Mouse (Mus musculus) layer of hippocampus, adult 18-20 months (tissue): Measurements from ENCODE around the gene C1ql2. TPM values are rescaled to one million over a fixed set of nuclear protein-coding genes. Genes with fewer than 3 reads are reported as not detected.
A peak's percentile ranks its signal among the peaks of the same experiment; 100 is the strongest.

Source experiments
- DNase-seq, 2 experiments: peaks; one replicate each; pipeline ENCODE4 v3.0.0; 2022; ENCODE audit warnings: low spot score in 2 of 2
- long read RNA-seq: library from polyadenylated mRNA; stranded (forward); transcript quantifications from one replicate; pipeline ENCODE4 v2.0.0, GENCODE M21; 2021
- total RNA-seq, 2 experiments: library from RNA; stranded (reverse); gene quantifications; 2 replicates each; pipeline ENCODE4 v1.2.3; 2021

The C1ql2 gene
- 10 to 100 TPM; 84.8 to 98.6 TPM for total RNA-seq
- long read RNA-seq, transcript C1ql2-201 (2 exons, 2,000 nt) = major isoform, 173 of 177 reads
- long read RNA-seq, partial matches to known transcripts = 0 of 177 reads
- long read RNA-seq, other reads (novel, unspliced or antisense) = 4 of 177 reads

DNA sequence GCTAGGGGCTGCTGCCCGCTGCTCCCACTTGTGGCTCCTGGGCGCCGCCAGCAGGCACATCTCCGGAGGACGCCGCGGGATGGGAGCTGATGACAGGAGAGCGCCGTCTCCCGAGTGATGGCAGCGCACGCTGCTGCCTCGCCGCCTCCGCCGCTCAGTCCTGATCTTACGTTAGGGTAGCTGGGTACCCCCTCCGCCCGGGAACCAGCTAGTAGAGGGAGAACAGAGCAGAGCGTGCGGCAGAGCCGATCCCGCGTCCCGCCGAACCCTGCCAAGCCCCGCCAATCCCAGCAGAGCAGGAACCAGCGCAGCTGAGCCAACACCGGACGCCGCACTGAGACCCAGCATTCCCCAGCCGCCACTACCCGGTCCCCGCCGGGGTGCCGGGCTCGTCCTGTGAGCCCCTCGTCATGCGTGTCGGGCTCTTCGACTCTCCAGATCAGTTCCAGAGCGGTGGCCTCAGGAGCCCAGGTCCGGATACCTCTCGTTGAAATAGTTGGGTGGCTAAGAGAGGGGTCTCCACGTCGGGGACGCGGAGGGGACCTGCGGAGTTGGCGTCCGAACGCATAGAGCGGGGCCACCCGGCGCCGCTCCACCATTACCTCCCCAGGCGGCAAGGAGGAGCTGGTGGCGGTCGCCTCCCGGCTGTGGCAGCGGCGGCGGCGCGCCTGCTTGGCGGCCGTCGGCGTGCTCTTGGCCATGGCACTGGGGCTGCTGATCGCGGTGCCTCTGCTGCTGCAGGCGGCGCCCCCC, at the start of gene C1ql2:
Gene C1ql2, plus strand, starts transcription at position 164 of the 753 bp plus-strand sequence.
- peak; percentile 77 to 80 for DNase-seq

DNA sequence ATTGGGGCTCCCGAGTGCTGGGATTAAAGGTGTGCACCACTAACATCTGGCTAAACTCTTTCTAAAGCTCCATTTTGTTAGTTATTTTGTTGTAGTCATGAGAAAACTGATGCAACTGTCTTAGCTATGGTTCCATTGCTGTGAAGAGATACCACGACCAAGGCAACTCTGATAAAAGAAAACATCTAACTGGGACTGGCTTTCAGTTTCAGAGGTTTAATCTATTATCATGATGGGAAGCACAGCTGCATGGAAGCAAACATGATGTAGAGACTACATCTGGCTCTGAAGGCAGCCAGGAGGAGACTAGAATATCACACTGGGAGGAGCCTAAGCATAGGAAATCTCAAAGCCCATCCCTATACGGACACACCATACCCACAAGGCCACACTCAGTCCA, 48.7 kb upstream of the C1ql2 start:
- DNase-seq = no peak

DNA sequence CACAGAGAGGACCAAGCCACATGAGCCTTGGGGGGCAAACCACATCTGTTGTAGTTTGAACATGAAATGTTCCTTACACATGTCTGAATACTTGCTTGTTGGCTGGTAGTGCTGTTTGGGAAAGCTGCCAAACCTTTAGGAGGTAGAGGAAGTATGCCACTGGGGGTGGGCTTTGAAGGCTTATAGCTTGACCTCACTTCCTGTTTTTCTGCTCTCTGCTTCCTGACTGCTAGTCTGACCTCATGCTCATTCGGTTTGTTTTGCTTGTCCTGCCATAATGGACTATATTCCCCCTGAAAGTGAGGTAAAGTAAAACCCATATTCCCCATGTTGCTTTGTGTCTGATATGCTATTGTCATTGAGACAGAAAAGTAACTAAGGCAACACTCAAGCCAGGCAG, 46.6 kb upstream of the C1ql2 start:
- DNase-seq = no peak

GRCm38 (mm10) chr1:120296936-120297335, 43.4 kb upstream of the C1ql2 start:
- DNase-seq = no peak

DNA sequence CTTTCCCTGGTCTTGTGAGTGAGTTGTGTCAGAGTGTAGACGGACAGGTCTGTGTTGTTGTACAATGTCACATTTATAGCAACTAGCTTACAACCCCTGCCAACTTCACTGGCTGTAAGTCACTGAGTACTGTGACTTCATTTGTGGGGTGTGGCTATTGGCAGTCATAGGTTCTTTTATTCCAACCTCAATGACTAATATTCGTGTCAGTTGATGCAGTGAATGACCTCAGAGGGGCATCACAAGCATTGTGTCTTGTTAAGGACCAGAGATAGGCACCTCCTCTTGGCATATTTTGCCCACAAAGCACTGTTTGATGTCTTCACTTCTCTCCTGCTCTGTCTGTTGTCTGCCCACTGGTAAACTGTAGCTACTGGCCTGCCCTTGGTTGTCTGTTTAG, 34.6 kb upstream of the C1ql2 start:
- no peak for DNase-seq

GRCm38 (mm10) chr1:120321270-120322021, 18.9 kb upstream of the C1ql2 start:
- DNase-seq = peak in 1 of 2 experiments; percentile 37

DNA sequence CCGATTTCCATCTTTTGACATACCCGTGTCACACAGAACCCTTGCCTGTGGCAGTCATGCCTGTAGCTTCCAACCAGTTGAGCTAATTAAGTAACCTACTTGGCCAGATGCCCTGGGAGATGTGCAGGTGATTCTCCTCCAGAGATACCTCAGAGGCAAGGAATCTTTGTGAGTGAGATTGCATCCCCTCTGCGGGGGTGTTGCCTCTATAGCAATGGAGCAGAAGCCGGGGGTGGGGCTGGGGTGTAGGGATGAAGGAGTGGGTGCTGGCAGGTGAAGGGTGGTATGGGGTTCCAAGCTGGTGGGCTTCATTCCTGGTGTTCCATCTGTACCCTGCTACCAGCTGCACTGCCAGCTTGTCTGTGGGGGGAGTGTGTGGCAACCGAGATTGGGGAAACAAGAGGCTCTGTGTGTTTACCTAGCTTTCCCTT, 17.2 kb upstream of the C1ql2 start:
- DNase-seq = peak; percentile 40 to 54

DNA sequence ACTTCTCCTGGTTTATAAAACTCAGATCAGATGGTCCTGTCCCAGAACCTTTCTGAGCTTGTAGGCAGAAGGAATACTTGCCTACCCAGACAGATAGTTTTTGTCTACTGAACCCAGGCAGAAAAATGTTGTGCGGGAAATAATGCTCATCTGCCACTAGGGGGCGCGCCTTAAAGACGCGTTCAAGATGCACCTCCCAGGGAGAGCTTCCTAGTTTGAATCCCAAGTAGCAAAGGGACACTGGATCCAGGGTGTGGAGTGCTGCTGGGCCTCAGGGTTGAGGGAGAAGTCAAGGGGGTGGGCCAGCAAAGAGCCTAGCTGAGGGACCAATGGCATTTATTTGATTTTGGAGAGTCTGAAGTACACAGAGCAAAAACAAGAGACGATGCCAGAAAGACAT, 12.7 kb upstream of the C1ql2 start:
- DNase-seq = peak; percentile 32 to 70

DNA sequence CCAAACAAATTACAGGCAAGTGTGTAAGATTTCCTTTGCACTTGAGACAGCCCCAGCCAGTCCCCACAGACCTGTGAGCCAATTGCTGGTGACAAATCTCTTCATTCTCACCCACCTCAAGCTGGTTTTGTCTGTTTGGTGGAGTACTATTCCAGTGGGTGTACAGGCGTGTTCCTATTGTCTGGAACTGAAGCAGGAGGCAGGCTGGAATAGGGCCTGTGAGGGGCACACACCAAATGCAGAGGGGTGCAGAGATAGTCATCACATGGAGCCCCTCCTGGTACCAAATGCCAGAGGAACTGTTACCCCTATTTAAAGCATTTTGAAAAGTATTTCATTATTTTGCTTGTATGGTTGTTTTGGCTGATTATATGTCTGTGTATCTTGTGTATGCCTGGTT, 12.2 kb upstream of the C1ql2 start:
- peak in 1 of 2 experiments; percentile 54 for DNase-seq

DNA sequence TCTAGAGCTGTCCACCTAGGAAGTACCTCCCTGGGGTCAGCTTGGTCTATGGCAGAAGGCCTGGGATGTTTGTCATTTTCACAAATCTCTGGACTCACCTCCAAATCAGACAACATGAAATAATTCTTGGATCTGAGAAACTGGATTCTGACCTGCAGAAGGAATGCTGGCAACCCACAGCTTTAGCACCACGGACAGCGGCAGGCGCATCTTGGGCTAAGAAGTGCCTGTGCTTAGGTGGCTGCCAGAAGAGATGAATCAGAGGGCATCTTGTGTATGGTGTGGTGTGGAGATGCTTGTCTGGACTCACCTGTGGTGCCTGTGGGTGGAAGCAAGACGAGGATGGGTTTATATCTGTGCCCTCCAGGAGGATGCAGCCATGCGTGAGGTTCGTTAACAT, 8.5 kb upstream of the C1ql2 start:
- DNase-seq = no peak

DNA sequence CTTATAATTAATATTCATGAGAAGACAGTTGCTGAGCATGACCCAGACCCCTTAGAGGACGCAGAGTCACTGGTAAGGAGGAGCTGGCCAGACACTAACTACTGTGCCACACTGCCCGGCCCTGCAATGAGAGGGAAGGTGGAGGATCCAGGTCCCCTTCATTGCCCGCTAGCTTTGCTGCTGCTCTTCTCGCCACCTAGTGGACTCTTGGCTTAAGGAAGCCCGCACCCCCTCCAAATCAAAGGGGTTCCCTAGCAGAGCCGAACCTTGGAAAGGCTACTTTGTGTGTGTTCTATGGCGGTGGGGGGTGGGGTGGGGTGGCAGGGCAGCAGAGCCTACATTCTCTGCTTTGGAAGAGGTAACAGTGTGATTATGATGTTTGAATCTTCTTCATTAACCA, 2.4 kb upstream of the C1ql2 start:
- peak in 1 of 2 experiments; percentile 33 for DNase-seq

DNA sequence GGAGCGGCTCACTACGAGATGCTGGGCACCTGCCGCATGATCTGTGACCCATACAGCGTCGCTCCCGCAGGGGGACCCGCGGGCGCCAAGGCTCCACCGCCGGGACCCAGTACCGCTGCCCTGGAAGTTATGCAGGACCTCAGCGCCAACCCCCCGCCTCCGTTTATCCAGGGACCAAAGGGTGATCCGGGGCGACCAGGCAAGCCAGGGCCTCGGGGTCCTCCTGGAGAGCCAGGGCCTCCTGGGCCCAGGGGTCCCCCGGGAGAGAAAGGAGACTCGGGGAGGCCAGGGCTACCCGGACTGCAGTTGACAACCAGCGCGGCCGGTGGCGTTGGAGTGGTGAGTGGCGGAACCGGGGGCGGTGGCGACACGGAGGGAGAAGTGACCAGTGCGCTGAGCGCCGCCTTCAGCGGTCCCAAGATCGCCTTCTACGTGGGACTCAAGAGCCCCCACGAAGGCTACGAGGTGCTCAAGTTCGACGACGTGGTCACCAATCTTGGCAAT, 842 bp downstream of the C1ql2 start:
- DNase-seq = no peak

- DNase-seq = no peak
Measured at GRCm38 (mm10) chr1:120341811-120342370, 1.5 kb downstream of the C1ql2 start.

DNA sequence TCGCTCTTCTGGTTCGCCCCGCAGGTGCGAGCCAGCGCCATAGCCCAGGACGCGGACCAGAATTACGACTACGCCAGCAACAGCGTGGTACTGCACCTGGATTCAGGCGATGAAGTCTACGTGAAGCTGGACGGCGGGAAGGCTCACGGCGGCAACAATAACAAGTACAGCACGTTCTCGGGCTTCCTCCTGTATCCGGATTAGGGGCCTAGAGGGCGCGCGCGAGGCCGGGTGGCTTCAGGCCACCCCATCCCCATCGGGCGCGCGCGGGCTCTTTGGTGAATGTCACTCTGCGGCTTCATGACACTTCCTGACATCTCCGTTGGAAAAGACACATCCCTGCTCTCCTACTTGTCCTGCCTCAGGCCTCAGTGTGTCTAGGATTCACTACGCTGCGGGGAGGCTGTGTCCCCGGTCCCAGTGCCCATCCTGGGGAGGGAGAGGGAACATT, 2.0 kb downstream of the C1ql2 start:
- peak; percentile 18 to 70 for DNase-seq

- DNase-seq = no peak
Measured at GRCm38 (mm10) chr1:120345001-120345400, 4.6 kb downstream of the C1ql2 start.

DNA sequence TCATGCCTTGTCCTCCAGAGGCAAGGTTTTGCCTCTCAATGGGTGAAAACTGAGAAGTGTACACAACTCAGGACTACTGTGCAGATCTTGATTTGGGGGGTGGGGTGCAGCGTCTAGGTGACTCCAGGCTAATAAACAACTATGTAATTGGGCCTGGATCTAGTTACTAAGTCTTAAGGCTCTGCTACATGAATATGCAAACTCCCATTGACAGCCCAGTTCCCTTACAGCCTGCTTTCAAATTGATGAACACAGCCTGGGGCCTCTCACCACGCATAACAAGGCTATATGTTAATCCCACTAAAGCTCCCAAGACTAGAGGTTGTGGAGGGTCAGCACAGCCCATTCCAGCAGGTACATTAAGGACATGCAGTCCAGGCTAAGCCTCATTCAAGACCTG, 14.0 kb downstream of the C1ql2 start:
- no peak for DNase-seq

DNA sequence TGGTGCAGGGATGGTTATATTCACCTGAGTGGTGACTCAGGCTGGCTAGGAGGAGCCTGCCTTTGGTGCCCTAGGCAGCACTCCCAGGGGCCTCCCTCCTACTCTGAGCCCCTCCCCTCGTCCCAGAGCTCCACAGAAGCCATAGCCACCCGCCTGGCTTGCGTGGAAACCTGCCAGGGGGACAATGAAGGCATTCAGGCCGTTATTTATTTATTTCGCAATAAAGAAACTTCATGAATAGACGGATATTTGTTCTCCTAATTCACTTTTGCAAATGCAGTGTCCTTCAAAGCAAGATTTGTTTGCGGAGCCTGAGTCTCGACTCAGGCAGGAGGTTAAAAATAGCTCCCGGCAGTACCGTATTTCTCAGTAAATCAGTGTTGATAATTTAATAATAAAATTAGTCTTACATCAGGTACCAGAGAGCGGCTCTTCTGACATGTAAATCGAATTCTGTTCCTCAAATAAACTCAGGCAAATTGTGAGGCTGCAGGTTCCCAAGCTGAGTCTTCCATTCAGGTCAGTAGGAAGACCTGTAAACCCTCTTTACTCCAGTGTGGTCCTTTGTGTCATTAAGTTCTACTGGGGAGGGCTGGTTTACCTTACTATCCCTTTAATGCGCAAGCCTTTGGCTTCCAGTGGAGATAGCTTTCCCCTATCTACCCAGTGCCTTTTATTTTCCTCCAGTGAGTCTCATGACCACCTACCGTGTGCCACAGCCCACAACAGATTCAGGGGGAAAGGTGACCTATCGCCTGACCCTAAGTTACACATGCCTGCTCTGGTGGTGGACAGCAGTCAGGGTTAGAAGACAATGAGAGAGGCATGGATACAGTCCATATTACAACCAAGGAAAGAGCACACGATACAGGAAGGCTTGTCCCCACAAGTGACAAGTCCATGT, 17.2 kb downstream of the C1ql2 start:
- peak; percentile 19 to 60 for DNase-seq

- no peak for DNase-seq
Measured at GRCm38 (mm10) chr1:120363638-120364037, 23.3 kb downstream of the C1ql2 start.

GRCm38 (mm10) chr1:120368138-120368537, 27.8 kb downstream of the C1ql2 start:
- no peak for DNase-seq

DNA sequence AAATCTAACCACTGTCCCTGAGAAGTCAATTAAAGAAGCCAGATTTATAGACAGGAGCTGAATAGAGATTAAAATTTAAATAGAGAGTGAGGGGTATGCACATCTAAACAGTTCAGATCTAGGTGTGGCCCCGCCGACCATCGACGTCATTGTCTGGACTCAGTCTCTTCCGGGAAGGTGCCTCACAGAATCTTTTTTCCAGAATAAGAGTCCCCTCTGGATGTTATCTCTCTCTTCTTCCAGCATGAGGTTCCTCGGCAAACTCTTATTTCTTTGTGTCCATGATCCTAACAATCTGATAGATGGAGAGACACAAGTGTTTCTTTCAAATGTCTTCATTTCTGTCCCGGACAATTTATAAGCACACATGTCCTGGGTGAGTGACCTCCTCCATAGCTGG, 33.7 kb downstream of the C1ql2 start:
- DNase-seq = no peak

DNA sequence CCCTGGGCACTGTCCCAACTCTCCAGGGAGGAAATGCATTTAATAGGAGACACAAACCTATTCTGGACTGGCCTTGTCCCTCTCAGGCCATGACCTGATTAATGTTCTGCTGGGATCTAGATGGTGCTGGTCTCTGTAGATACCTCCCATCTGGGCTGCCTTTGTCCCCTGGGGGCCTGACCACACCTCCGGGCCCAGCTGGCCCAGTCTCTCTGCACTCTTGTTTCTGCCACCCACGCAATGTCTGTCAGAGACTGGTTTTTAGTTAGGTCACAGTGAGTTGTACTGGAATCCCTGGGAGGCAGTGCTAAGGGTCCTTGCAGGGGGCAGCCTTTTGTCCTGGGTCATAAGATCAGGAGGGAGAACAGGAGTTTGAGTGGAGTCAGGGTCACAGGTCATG, 34.5 kb downstream of the C1ql2 start:
- no peak for DNase-seq
